Comparison of ENCODE assay signal across 22 mouse cellular contexts in genomic region chr14:118569586-118569985, GRCm38 (mm10).
A peak's percentile ranks its signal among the peaks of the same experiment; 100 is the strongest.
DNase-seq lines count a peak whose midpoint lies in the region; ATAC-seq lines count a peak whose summit lies in the region.
"Had no signal": no experiment of that assay in that cellular context is flagged by ENCODE, and none has a peak within 500 bp of the region (broad histone marks: within the 10 kb centered on the region; RNA-seq: fewer than 3 reads in every experiment).

No protein-coding gene starts in this region.

- no peak for ATAC-seq in midbrain, embryonic 11.5 days (ENCODE audit: low FRiP score)
- ATAC-seq: CD4-positive, CD25-positive, alpha-beta regulatory T cell, adult 4 months; forebrain, embryonic 13.5 days; forebrain, embryonic 15.5 days; forebrain, postnatal 0 days had no signal

- H3K9me3 ChIP-seq in midbrain, embryonic 11.5 days (ENCODE audit: control insufficient read depth, low read length), result no peaks in the 10 kb centered on the region
- no peaks in the 10 kb centered on the region for H3K9me3 ChIP-seq in midbrain, embryonic 10.5 days (replicated peaks)
- H3K9me3 ChIP-seq: embryonic facial prominence, embryonic 10.5 days; embryonic facial prominence, embryonic 12.5 days; forebrain, embryonic 13.5 days; forebrain, embryonic 15.5 days had no signal

- peaks cover 9% of the 10 kb centered on the region for H3K4me1 ChIP-seq in midbrain, embryonic 11.5 days (ENCODE audit: control insufficient read depth, insufficient read depth, low read length)
- H3K4me1 ChIP-seq in midbrain, embryonic 10.5 days, result peaks cover 15% of the 10 kb centered on the region

- H3K36me3 ChIP-seq in midbrain, embryonic 11.5 days (ENCODE audit: control insufficient read depth, insufficient read depth, low read length), result no peaks in the 10 kb centered on the region
- no peaks in the 10 kb centered on the region for H3K36me3 ChIP-seq in midbrain, embryonic 10.5 days
- H3K36me3 ChIP-seq: embryonic facial prominence, embryonic 10.5 days; embryonic facial prominence, embryonic 12.5 days; forebrain, embryonic 15.5 days had no signal

- no peaks in the 10 kb centered on the region for H3K27me3 ChIP-seq in midbrain, embryonic 11.5 days (ENCODE audit: control insufficient read depth, insufficient read depth, low read length)
- no peaks in the 10 kb centered on the region for H3K27me3 ChIP-seq in midbrain, embryonic 10.5 days (ENCODE audit: low read depth, poor library complexity, severe bottlenecking)
- H3K27me3 ChIP-seq: CH12.LX; embryonic facial prominence, embryonic 12.5 days; forebrain, embryonic 15.5 days had no signal

- H3K27ac ChIP-seq in midbrain, embryonic 11.5 days (ENCODE audit: low read depth, low read length), result no peak overlapping the region
- H3K27ac ChIP-seq in midbrain, embryonic 10.5 days (replicated peaks), result no peak overlapping the region
- H3K27ac ChIP-seq: embryonic facial prominence, embryonic 10.5 days; embryonic facial prominence, embryonic 12.5 days; forebrain, embryonic 13.5 days; forebrain, embryonic 15.5 days had no signal

- DNase-seq in heart, adult 11 months, result peak; percentile 59
- DNase-seq in heart, postnatal 10 days, result no peak
- DNase-seq in midbrain, embryonic 11.5 days (ENCODE audit: low spot score, missing footprints), result peak; percentile 72
- DNase-seq in midbrain, embryonic 10.5 days (ENCODE audit: low spot score), result no peak
- peak; percentile 33 for DNase-seq in retina, postnatal 1 day
- no peak for DNase-seq in thymus, postnatal 36 days
- DNase-seq: adrenal gland, adult 2 months; adrenal gland, postnatal 10 days; adrenal gland, postnatal 25 days; B cell, adult 2 months; cerebellum, adult 11 months; cerebellum, adult 18-20 months; cerebellum, adult 9-10 months; cerebellum, postnatal 10 days; cerebellum, postnatal 25 days; forebrain, postnatal 0 days had no signal

- no peak overlapping the region for H3K9ac ChIP-seq in midbrain, embryonic 11.5 days (ENCODE audit: low read length)
- H3K9ac ChIP-seq: embryonic facial prominence, embryonic 12.5 days; forebrain, embryonic 13.5 days; forebrain, embryonic 15.5 days; forebrain, postnatal 0 days had no signal

- H3K4me3 ChIP-seq in midbrain, embryonic 11.5 days (ENCODE audit: low read depth, low read length), result no peak overlapping the region
- no peak overlapping the region for H3K4me3 ChIP-seq in midbrain, embryonic 10.5 days
- H3K4me3 ChIP-seq: embryonic facial prominence, embryonic 10.5 days; embryonic facial prominence, embryonic 12.5 days; forebrain, embryonic 13.5 days; forebrain, embryonic 15.5 days had no signal

- WGBS in midbrain, embryonic 11.5 days, result 94% methylated on average over 13 of the region's 13 CpGs
- 92% methylated on average over 13 of the region's 13 CpGs for WGBS in midbrain, embryonic 10.5 days

- no peak overlapping the region for H3K4me2 ChIP-seq in midbrain, embryonic 11.5 days
- H3K4me2 ChIP-seq: embryonic facial prominence, embryonic 12.5 days; forebrain, embryonic 13.5 days; forebrain, embryonic 15.5 days had no signal

- intact Hi-C loops in heart, postnatal 10 days (cut with DNase I), result no loop called here

Comparison
In these comparisons a context has a peak if more than half of its experiments do, and no peak if none do; other contexts are left out.
1. DNase-seq: peak in heart, adult 11 months (single experiment), midbrain, embryonic 11.5 days (single experiment) and retina, postnatal 1 day (single experiment); none in heart, postnatal 10 days (0 of 2), midbrain, embryonic 10.5 days (single experiment) and thymus, postnatal 36 days (0 of 2).